Mouse (Mus musculus): Measurements from ENCODE around the gene Tpx2. TPM values are rescaled to one million over a fixed set of nuclear protein-coding genes. Genes with fewer than 3 reads are reported as not detected.
A peak's percentile ranks its signal among the peaks of the same experiment; 100 is the strongest.

Tpx2 gene
- polyA plus RNA-seq, 1 experiment from 2014 or later, result 51.5 TPM

DNA sequence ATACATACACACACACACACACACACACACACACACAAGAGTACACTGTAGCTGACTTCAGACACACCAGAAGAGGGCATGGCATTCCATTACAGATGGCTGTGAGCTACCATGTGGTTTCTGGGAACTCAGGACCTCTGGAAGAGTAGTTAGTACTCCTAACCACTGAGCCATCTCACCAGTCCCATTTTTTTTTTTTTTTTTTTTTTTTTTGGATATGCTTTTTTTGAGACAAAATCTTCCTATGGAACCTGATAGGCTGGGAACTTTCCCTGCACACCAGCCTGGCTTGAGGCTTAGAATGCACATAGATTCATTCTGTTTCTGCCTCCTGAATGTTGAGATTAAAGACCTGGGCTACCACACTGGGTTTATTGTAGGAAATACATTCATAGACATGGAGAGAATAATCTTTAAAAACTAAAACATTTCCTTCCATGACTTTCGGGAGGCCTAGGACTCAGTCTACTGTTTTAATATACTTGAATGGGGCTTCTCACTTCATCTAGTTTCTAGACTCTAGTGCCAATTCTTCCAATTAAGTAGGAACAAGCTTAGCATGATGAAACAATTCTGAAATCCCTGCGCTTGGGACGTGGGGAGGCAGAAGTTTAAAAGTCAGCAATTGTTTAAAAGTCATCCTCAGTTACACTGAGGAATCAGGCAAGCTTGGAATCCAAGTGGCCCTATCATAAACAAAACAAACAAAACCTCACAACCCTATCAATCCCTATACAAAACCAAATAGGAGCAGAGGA, 528 bp upstream of the Tpx2 start:
- WGBS, result 16% methylated on average over 3 of the region's 3 CpGs
- Histone ChIP-seq H3K9ac (ENCODE audit: low read depth, low read length) (no peak overlapping the region), H3K4me2 (ENCODE audit: low read depth, low read length) (peak overlapping the region; percentile 38; the same call in 1 of the 2 replicates), H3K27ac (ENCODE audit: low read length) (no peak overlapping the region), H3K4me3 (ENCODE audit: low read length) (peak overlapping the region; percentile 27), H3K4me1 (ENCODE audit: control insufficient read depth, insufficient read depth, low read length) (peaks cover 13% of the 10 kb centered on the region), H3K9me3 (ENCODE audit: control insufficient read depth, low read length) (no peaks in the 10 kb centered on the region), H3K27me3 (replicated peaks; ENCODE audit: control insufficient read depth, insufficient read depth, low read length) (no peaks in the 10 kb centered on the region), H3K36me3 (ENCODE audit: control insufficient read depth, insufficient read depth, low read length) (no peaks in the 10 kb centered on the region)
- no peak for ATAC-seq

DNA sequence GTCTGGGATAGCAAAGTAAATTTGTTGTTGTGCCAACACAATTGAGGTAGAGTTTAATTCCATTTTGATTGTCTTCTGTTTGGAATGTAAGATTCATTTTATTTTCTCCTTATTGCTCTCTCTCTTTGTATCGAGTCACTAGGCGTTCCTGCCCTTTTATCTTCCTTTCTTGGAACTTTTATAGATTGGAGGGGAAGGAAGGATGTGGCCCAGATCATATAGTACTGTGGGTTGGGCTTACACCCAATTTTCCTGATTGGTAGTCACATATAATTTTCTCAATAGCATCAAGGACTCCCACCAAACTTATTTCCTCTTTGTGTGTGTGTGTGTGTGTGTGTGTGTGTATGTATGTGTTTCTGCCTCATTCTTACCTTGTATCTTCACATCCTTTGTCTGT, 702 bp downstream of the Tpx2 start:
- Histone ChIP-seq H3K4me3 (ENCODE audit: low read length) (peak overlapping the region; percentile 85), H3K4me2 (ENCODE audit: low read depth, low read length) (peak overlapping the region; percentile 62), H3K4me1 (ENCODE audit: control insufficient read depth, insufficient read depth, low read length) (peaks cover 13% of the 10 kb centered on the region), H3K27me3 (replicated peaks; ENCODE audit: control insufficient read depth, insufficient read depth, low read length) (no peaks in the 10 kb centered on the region), H3K9ac (ENCODE audit: low read depth, low read length) (peak overlapping the region; percentile 81), H3K36me3 (ENCODE audit: control insufficient read depth, insufficient read depth, low read length) (peaks cover 4% of the 10 kb centered on the region; the same call in 1 of the 2 replicates), H3K27ac (ENCODE audit: low read length) (peak overlapping the region; percentile 89; the same call in 1 of the 2 replicates), H3K9me3 (ENCODE audit: control insufficient read depth, low read length) (no peaks in the 10 kb centered on the region)
- WGBS, result 3% methylated on average over 2 of the region's 2 CpGs
- no peak for ATAC-seq

DNA sequence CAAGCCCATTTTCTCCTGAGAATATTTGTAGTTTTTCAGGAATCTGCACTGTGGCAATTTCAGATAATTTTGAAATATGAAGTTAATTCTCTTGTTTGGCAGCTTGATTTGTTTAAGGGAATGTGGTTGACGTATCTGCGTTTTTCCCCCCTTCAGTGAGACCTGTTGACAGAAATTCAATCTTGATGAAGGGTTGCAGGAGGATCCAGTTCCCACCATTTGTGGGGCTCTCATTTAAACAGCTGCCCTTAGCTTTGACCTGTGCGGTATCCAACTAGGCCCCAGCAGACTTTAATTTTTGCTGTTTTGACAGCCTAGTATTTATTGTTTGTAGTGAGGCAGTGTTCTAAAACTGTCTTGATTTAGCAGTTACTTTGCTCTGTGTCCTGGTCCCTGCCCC, 11.7 kb downstream of the Tpx2 start:
- Histone ChIP-seq H3K9me3 (ENCODE audit: control insufficient read depth, low read length) (no peaks in the 10 kb centered on the region), H3K27me3 (replicated peaks; ENCODE audit: control insufficient read depth, insufficient read depth, low read length) (no peaks in the 10 kb centered on the region), H3K4me2 (ENCODE audit: low read depth, low read length) (no peak overlapping the region), H3K27ac (ENCODE audit: low read length) (no peak overlapping the region), H3K9ac (ENCODE audit: low read depth, low read length) (no peak overlapping the region), H3K4me1 (ENCODE audit: control insufficient read depth, insufficient read depth, low read length) (no peaks in the 10 kb centered on the region), H3K4me3 (ENCODE audit: low read length) (no peak overlapping the region), H3K36me3 (ENCODE audit: control insufficient read depth, insufficient read depth, low read length) (peaks cover 13% of the 10 kb centered on the region)
- no peak for ATAC-seq
- 81% methylated on average over 3 of the region's 3 CpGs for WGBS

DNA sequence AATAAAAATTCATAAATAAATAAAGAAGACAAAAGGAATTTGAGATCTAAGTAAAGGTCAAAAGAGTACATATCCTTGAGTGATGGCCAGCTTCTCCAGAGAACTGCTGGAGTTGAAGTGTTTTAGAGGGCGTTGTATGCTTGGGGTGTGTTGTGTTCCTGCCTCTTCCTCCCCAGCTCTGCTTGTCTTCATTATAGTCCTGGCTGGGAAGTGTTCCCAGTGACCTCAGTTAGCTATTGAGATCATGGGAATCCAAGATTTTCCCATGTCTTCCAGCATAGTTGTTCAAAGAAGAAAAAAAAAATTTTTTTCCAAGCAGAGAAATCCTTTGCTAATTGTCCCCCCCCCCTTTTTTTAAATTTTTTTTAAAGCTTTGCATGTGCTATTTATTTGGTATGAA, 14.1 kb downstream of the Tpx2 start:
- H3K36me3 ChIP-seq (ENCODE audit: control insufficient read depth, insufficient read depth, low read length), result peaks cover 7% of the 10 kb centered on the region
- H3K4me3 ChIP-seq (ENCODE audit: low read length), result no peak overlapping the region
- H3K27me3 ChIP-seq (replicated peaks; ENCODE audit: control insufficient read depth, insufficient read depth, low read length), result no peaks in the 10 kb centered on the region
- no peak overlapping the region for H3K9ac ChIP-seq (ENCODE audit: low read depth, low read length)
- H3K4me1 ChIP-seq (ENCODE audit: control insufficient read depth, insufficient read depth, low read length), result no peaks in the 10 kb centered on the region
- H3K4me2 ChIP-seq (ENCODE audit: low read depth, low read length), result no peak overlapping the region
- no peak overlapping the region for H3K27ac ChIP-seq (ENCODE audit: low read length)
- H3K9me3 ChIP-seq (ENCODE audit: control insufficient read depth, low read length), result no peaks in the 10 kb centered on the region
- WGBS, result 90% methylated on average over 1 of the region's 1 CpGs
- ATAC-seq, result no peak

DNA sequence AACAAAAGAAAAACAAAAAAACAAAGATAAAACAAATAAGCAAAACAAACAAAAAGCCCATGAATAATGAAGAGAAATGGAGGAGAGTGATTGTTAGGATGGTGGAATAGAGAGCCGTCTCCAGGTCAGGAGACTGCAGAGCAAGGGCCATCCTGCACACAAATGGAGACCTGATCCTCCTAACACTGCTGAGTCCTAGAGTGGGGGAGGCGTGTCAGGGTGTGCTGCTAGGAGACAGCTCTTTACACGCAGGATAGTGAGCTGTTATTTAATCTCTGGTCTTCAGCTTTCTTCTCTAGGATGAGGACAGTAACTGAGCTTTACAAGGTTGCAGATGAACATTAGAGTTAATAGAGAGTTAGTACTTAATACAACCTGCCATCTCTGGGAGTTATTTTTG, 14.9 kb downstream of the Tpx2 start:
- Histone ChIP-seq H3K9ac (ENCODE audit: low read depth, low read length) (no peak overlapping the region), H3K27me3 (replicated peaks; ENCODE audit: control insufficient read depth, insufficient read depth, low read length) (no peaks in the 10 kb centered on the region), H3K27ac (ENCODE audit: low read length) (no peak overlapping the region), H3K4me2 (ENCODE audit: low read depth, low read length) (no peak overlapping the region), H3K9me3 (ENCODE audit: control insufficient read depth, low read length) (no peaks in the 10 kb centered on the region), H3K4me1 (ENCODE audit: control insufficient read depth, insufficient read depth, low read length) (no peaks in the 10 kb centered on the region), H3K36me3 (ENCODE audit: control insufficient read depth, insufficient read depth, low read length) (peaks cover 5% of the 10 kb centered on the region; the same call in 1 of the 2 replicates), H3K4me3 (ENCODE audit: low read length) (no peak overlapping the region)
- ATAC-seq, result no peak
- 82% methylated on average over 3 of the region's 3 CpGs for WGBS

DNA sequence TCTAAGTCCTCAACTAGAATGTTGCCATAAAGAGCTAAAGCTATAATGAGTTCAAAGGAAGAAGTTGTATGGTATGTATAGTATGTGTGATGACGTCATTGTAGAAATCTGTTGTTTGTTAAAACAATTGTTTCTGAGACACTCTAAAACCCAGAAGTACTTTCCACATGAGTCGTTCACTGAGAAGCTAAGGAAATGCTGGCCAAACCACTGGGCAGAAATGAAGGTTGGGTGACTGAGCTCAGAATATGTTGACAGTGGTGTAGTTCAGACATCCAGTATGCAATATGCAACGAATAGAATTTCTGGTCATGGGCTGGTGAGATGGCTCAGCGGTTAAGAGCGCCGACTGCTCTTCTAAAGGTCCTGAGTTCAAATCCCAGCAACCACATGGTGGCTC, 15.6 kb downstream of the Tpx2 start:
- peaks cover 2% of the 10 kb centered on the region; the same call in 1 of the 2 replicates for H3K36me3 ChIP-seq (ENCODE audit: control insufficient read depth, insufficient read depth, low read length)
- WGBS, result 94% methylated on average over 6 of the region's 6 CpGs
- H3K4me3 ChIP-seq (ENCODE audit: low read length), result no peak overlapping the region
- no peaks in the 10 kb centered on the region for H3K4me1 ChIP-seq (ENCODE audit: control insufficient read depth, insufficient read depth, low read length)
- H3K9ac ChIP-seq (ENCODE audit: low read depth, low read length), result no peak overlapping the region
- H3K9me3 ChIP-seq (ENCODE audit: control insufficient read depth, low read length), result no peaks in the 10 kb centered on the region
- no peaks in the 10 kb centered on the region for H3K27me3 ChIP-seq (replicated peaks; ENCODE audit: control insufficient read depth, insufficient read depth, low read length)
- ATAC-seq, result no peak
- H3K27ac ChIP-seq (ENCODE audit: low read length), result no peak overlapping the region
- H3K4me2 ChIP-seq (ENCODE audit: low read depth, low read length), result no peak overlapping the region

DNA sequence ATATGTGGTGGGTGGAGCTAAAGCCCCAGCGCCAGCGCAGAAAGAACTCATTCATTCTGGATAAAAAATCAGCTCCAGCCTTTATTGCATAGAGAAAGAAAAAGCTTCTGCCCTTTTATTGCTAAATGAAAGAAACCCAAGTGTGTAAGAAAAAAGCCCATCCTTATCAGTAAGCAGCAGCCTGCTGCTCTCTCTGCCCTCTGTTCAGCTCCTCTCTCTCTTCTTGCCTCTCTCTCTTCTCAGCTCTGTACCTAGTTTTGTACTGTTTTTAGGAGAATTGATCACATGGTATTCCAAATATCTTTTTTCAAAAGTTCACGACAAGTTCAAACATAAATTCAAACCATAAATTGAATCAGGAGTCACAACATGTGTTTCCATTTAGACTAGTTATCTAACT, 30.5 kb downstream of the Tpx2 start:
- Histone ChIP-seq H3K27ac (ENCODE audit: low read length) (no peak overlapping the region), H3K9me3 (ENCODE audit: control insufficient read depth, low read length) (no peaks in the 10 kb centered on the region), H3K36me3 (ENCODE audit: control insufficient read depth, insufficient read depth, low read length) (peaks cover 18% of the 10 kb centered on the region), H3K4me3 (ENCODE audit: low read length) (no peak overlapping the region), H3K9ac (ENCODE audit: low read depth, low read length) (no peak overlapping the region), H3K4me1 (ENCODE audit: control insufficient read depth, insufficient read depth, low read length) (no peaks in the 10 kb centered on the region), H3K4me2 (ENCODE audit: low read depth, low read length) (no peak overlapping the region), H3K27me3 (replicated peaks; ENCODE audit: control insufficient read depth, insufficient read depth, low read length) (no peaks in the 10 kb centered on the region)
- WGBS, result 91% methylated on average over 3 of the region's 3 CpGs
- no peak for ATAC-seq

DNA sequence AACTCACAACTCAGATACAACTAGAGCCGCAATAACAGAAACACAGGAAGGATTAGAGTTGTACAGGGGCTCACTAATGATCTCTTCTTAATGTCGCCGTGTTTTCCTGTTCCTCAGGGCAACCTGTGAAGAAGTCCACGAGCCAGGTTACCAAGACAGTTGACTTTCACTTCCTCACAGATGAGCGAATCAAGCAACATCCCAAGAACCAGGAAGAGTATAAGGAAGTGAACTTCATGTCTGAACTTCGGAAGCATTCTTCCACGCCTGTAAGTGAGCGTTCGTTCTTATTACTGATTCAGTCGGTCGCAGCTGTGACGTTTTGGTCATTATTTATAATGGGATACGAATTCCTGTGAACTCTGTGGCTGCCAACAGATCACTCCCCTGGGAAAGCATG, 33.1 kb downstream of the Tpx2 start:
- no peak overlapping the region for H3K4me2 ChIP-seq (ENCODE audit: low read depth, low read length)
- H3K27ac ChIP-seq (ENCODE audit: low read length), result no peak overlapping the region
- H3K9ac ChIP-seq (ENCODE audit: low read depth, low read length), result no peak overlapping the region
- 90% methylated on average over 13 of the region's 13 CpGs for WGBS
- H3K4me1 ChIP-seq (ENCODE audit: control insufficient read depth, insufficient read depth, low read length), result no peaks in the 10 kb centered on the region
- H3K36me3 ChIP-seq (ENCODE audit: control insufficient read depth, insufficient read depth, low read length), result peaks cover 27% of the 10 kb centered on the region
- H3K9me3 ChIP-seq (ENCODE audit: control insufficient read depth, low read length), result no peaks in the 10 kb centered on the region
- no peak for ATAC-seq
- H3K4me3 ChIP-seq (ENCODE audit: low read length), result no peak overlapping the region
- no peaks in the 10 kb centered on the region for H3K27me3 ChIP-seq (replicated peaks; ENCODE audit: control insufficient read depth, insufficient read depth, low read length)

DNA sequence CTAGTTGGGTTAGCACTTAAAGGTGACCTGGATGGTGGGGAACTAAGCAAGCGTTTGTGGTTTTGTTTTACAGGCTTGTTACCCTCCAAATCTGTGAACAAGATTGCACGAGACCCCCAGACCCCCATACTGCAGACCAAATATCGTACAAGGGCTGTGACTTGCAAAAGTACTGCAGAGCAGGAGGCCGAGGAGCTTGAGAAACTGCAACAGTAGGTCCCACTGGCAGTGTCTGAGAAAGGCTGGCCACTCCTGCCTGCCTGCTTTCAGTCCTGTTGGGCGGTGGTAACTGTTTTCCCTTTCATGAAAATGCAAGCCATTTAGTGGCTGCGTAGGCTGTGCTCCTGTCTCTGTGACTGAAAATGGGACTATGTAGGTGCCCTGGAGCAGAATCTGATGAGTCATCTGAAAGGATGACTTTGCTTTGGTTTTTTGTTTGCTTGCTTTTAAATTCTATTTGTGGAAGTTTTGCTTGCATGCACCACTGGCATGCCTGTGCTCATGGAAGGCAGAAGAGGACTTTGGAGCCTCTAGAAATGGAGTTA, 36.4 kb downstream of the Tpx2 start:
- Histone ChIP-seq H3K4me3 (ENCODE audit: low read length) (no peak overlapping the region), H3K9ac (ENCODE audit: low read depth, low read length) (no peak overlapping the region), H3K4me2 (ENCODE audit: low read depth, low read length) (no peak overlapping the region), H3K4me1 (ENCODE audit: control insufficient read depth, insufficient read depth, low read length) (no peaks in the 10 kb centered on the region), H3K9me3 (ENCODE audit: control insufficient read depth, low read length) (no peaks in the 10 kb centered on the region), H3K27me3 (replicated peaks; ENCODE audit: control insufficient read depth, insufficient read depth, low read length) (no peaks in the 10 kb centered on the region), H3K36me3 (ENCODE audit: control insufficient read depth, insufficient read depth, low read length) (peaks cover 26% of the 10 kb centered on the region), H3K27ac (ENCODE audit: low read length) (no peak overlapping the region)
- no peak for ATAC-seq
- 96% methylated on average over 6 of the region's 6 CpGs for WGBS

All from intestine, embryonic 16.5 days (tissue).